Mouse (Mus musculus) small intestine, adult 2 months (tissue): ENCODE results near the gene Defb13. TPM values are rescaled to one million over a fixed set of nuclear protein-coding genes. Genes with fewer than 3 reads are reported as not detected.

Experiments used
- H3K27ac ChIP-seq: fragments of 200-500 bp; 2 replicates; pipeline ENCODE4 v1.5.1; 2012; ENCODE audit warnings: low read depth, low read length, control low read depth, inconsistent platforms; ENCODE audit not compliant: insufficient read depth
- H3K27me3 ChIP-seq: fragments of 200-500 bp; 2 replicates; pipeline ENCODE4 v1.6.1; 2012; ENCODE audit warnings: mild to moderate bottlenecking, moderate library complexity, low read length, inconsistent platforms; ENCODE audit not compliant: control insufficient read depth, insufficient read depth
- H3K36me3 ChIP-seq: fragments of 200-500 bp; 2 replicates; pipeline ENCODE4 v1.6.1; 2012; ENCODE audit warnings: mild to moderate bottlenecking, low read length, control low read depth, inconsistent platforms; ENCODE audit not compliant: control insufficient read depth, insufficient read depth
- H3K4me1 ChIP-seq: fragments of 200-500 bp; 2 replicates; pipeline ENCODE4 v1.6.1; 2012; ENCODE audit warnings: low read length, inconsistent platforms, mixed read lengths; ENCODE audit not compliant: control insufficient read depth, insufficient read depth, insufficient read length
- H3K4me3 ChIP-seq: fragments of 200-500 bp; 2 replicates; pipeline ENCODE4 v1.5.1; 2012; ENCODE audit warnings: low read depth, mild to moderate bottlenecking, control low read depth, inconsistent platforms, low read length, moderate library complexity
- CTCF ChIP-seq: fragments of 200-500 bp; IDR thresholded peaks from 2 replicates; pipeline ENCODE4 v1.5.1; 2012; ENCODE audit warnings: low read depth, mild to moderate bottlenecking, control low read depth, inconsistent platforms, low read length, moderate library complexity, mixed read lengths; ENCODE audit not compliant: insufficient replicate concordance, insufficient read length; ENCODE audit errors: extremely low read depth
- POLR2A ChIP-seq: fragments of 200-500 bp; IDR thresholded peaks from 2 replicates; pipeline ENCODE4 v1.6.1; 2012; ENCODE audit warnings: low read depth, mild to moderate bottlenecking, control low read depth, inconsistent platforms, low read length, moderate library complexity
- WGBS: fragments of 180-500 bp; shearing (Covaris S2); methylation state at CpG from one replicate; pipeline ENCODE4 v1.1.7; 2018; 5-methylcytosine and 5-hydroxymethylcytosine counted together
- polyA plus RNA-seq: library from polyadenylated mRNA; depleted of rRNA; stranded (reverse); fragments of >200 nt; gene quantifications from 2 replicates; pipeline ENCODE4 v1.2.3, GENCODE M21; 2012

Defb13 gene
- polyA plus RNA-seq, 1 experiment = not detected

DNA sequence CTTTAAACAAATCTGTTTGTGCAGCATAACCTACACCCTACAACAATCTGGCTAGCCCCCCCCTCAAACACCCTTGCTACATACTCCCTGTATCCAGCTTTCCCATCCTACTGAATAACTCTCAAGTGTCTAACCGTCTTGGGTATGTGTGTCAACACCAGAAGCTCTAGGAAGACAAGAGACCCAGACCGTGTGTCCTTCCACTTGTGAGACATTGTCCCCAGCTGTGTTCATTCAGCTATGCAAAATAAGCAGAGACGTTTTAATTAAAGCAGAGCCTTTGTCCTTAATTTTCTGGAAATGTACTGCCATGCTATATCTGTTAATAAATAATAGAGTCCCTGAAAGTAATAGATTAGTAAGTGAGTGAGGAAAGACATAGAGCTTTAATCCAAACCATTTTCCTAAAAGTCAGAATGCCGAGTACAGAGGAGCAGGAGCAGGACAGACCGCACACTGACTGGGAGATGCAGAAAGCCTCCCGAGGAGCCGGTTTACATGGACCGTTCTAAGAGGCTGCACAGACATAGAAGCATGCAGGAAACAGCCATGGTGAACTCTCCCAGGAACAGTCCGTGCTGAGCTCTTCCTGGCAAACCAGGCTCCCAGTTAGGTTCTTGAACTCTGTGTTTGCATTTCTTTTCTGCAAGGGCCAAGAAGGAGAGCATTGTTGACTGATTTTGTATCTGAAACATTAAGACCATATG, 902 bp downstream of the Defb13 start:
- Histone ChIP-seq H3K4me3 (no peak overlapping the region), H3K36me3 (no peaks in the 10 kb centered on the region), H3K27ac (no peak overlapping the region), H3K4me1 (no peaks in the 10 kb centered on the region), H3K27me3 (no peaks in the 10 kb centered on the region)
- no peak for TF ChIP-seq POLR2A
- TF ChIP-seq CTCF = no peak
- WGBS = 58% methylated on average over 9 of the region's 9 CpGs

GRCm38 (mm10) chr8:21955321-21955720, 8.8 kb downstream of the Defb13 start:
- no peak overlapping the region for H3K4me3 ChIP-seq
- no peak overlapping the region for H3K27ac ChIP-seq
- H3K4me1 ChIP-seq = no peaks in the 10 kb centered on the region
- H3K36me3 ChIP-seq = no peaks in the 10 kb centered on the region
- TF ChIP-seq CTCF (no peak), POLR2A (no peak)
- no peaks in the 10 kb centered on the region for H3K27me3 ChIP-seq
- WGBS = 5% methylated on average over 9 of the region's 9 CpGs

DNA sequence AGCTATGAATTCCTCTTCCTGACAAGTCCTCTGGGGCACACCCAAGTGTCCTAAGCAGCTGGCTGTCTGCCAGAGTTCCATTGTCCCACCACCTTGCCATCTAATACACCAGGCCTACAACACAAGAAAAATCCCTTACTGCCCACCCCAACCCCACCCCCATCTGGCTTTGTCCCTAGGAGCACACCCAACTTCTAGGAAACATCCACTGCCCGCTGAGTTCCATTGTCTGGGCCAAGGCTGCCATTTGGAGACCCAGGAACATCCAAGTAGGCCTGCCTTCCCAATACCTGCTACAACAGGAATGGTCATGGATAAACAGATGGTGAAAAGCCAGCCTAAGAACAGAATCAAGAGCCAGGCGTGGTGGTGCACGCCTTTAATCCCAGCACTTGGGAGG, 9.8 kb downstream of the Defb13 start:
- H3K4me1 ChIP-seq = no peaks in the 10 kb centered on the region
- WGBS = 83% methylated on average over 3 of the region's 3 CpGs

GRCm38 (mm10) chr8:21958414-21958813, 11.9 kb downstream of the Defb13 start, which contains the start of gene Fam90a1a:
Gene Fam90a1a (plus strand): TSS chr8:21958714.
- Histone ChIP-seq H3K27ac (no peak within 1 kb of the TSS), H3K27me3 (no peaks in the 10 kb centered on the region), H3K4me1 (no peaks in the 10 kb centered on the region), H3K4me3 (no peak within 1 kb of the TSS), H3K36me3 (no peaks in the 10 kb centered on the region)
- TF ChIP-seq CTCF (no peak), POLR2A (no peak)
- 81% methylated on average over 2 of the region's 2 CpGs for WGBS

More for the DNA sequence above, 9.8 kb downstream of the Defb13 start:
- Histone ChIP-seq H3K27ac (no peak overlapping the region), H3K36me3 (no peaks in the 10 kb centered on the region), H3K27me3 (no peaks in the 10 kb centered on the region), H3K4me3 (no peak overlapping the region)
- TF ChIP-seq CTCF (no peak), POLR2A (no peak)

- H3K4me3 ChIP-seq = no peak overlapping the region
- H3K4me1 ChIP-seq = no peaks in the 10 kb centered on the region
- no peaks in the 10 kb centered on the region for H3K27me3 ChIP-seq
- H3K36me3 ChIP-seq = no peaks in the 10 kb centered on the region
- TF ChIP-seq POLR2A (no peak), CTCF (no peak)
- 93% methylated on average over 1 of the region's 1 CpGs for WGBS
- H3K27ac ChIP-seq = no peak overlapping the region
Observed at GRCm38 (mm10) chr8:21966646-21967045, 20.1 kb downstream of the Defb13 start.

DNA sequence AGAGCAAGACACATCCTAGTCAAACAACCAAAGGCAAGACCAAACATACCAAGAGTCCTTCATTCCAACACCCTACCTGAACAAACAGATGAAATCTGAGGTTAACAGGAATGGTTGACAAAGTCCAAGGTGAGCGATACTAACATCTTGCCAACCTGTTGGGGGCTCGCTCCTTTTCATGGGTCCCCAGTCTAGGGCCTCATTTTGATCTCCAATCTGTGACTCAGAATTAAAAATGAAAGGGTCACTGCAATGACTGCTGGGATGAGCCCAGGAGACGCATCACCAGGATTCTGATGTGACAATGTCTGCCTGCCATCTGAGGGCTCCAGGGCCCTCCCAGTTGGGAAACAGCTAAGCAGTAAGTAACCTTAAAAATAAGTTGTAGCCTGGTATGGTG, 22.9 kb downstream of the Defb13 start, which contains the start of gene Ccdc70:
Ccdc70 (plus strand) TSS at position 301 of the 400 bp plus-strand sequence.
- 59% methylated on average over 3 of the region's 3 CpGs for WGBS
- Histone ChIP-seq H3K4me1 (no peaks in the 10 kb centered on the region), H3K4me3 (no peak within 1 kb of the TSS), H3K27me3 (no peaks in the 10 kb centered on the region), H3K27ac (no peak within 1 kb of the TSS), H3K36me3 (no peaks in the 10 kb centered on the region)
- no peak for TF ChIP-seq CTCF
- TF ChIP-seq POLR2A = no peak

DNA sequence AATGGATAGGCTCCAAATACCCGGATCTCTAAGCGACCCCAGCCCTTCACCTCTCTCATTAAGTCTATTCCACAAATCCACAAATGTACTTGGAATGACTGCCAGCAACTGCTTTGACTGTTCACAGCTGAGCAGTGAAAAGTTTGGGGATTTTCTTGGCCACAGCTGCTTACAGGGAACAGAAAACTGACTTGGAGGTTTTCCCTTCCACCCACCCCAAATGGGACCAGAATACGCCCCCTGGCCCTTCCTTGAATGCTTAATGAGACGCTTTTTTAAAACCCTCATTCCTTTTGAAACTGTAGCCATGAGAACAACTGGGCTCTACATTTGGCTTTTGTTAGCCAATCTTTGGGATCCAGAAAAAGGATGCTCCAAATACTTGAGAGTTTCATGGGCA, 31.6 kb downstream of the Defb13 start:
- WGBS = 73% methylated on average over 4 of the region's 4 CpGs
- no peak for TF ChIP-seq POLR2A
- no peak for TF ChIP-seq CTCF
- Histone ChIP-seq H3K4me3 (no peak overlapping the region), H3K27me3 (no peaks in the 10 kb centered on the region), H3K36me3 (no peaks in the 10 kb centered on the region), H3K4me1 (no peaks in the 10 kb centered on the region), H3K27ac (no peak overlapping the region)

DNA sequence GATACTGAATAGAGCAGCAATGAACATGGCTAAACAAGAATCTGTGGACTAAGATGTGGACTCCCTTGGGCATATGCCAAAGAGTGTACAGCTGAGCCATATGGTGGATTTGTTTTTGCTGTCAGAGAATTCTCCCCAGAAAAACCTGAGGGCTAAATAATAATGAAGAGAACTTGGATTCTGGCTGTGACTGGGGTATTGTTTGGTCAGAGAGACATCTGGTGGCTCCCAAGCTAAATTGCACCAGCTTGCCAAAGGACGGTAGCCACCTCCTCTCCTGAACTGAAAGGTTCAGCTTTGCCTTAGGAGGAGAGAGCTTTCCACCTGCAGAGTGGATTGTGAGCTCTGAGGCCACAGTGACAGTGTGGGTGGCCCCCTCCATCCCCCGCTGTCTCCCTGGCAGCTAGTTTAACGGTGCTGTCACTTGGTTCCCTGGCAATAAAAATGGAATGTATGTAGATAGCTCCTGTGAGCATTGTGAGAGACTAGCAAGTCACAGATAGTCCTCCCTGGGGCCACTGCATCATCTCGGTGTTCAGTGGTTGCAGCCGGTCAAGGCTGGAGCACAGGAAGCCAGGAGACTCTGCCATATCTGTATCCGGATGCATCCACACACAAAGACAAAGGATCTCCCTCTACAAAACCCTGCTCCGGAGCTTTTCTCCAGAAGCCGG, 35.2 kb downstream of the Defb13 start:
- no peak for TF ChIP-seq CTCF
- TF ChIP-seq POLR2A = no peak
- WGBS = 54% methylated on average over 8 of the region's 8 CpGs
- Histone ChIP-seq H3K4me1 (no peaks in the 10 kb centered on the region), H3K36me3 (no peaks in the 10 kb centered on the region), H3K27ac (no peak overlapping the region), H3K27me3 (no peaks in the 10 kb centered on the region), H3K4me3 (no peak overlapping the region)
